Mouse (Mus musculus): ENCODE data around the gene Tmem169. TPM values are rescaled to one million over a fixed set of nuclear protein-coding genes. Genes with fewer than 3 reads are reported as not detected.

The Tmem169 gene
- total and polyA plus RNA-seq, 3 experiments: 0.33 TPM; not detected in 2

DNA sequence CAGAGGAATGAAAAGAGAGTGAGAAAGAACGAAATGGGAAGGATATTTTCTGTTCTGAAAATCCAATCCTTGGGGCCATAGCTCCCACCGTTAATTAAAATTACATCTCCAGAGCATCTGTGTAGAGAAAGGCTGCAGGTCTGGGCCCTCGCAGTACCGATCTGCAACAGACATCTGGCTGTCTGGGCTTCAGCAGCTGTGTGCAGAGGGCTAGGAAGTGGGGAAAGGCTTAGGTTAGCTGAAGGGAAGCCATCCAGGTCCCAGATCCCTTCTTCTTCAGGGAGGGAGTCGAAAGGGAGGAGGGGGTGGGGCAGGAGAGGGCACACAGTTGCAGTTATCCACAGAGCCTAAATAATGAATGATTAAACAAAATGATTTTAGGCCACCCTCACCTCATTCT, 370 bp downstream of the Tmem169 start:
- ATAC-seq (ENCODE audit: extremely low read depth, insufficient number of reproducible peaks, low FRiP score, poor library complexity, severe bottlenecking): no peak
- TF ChIP-seq TAL1 (conservative IDR thresholded peaks at IDR 0.05; ENCODE audit: low read depth, low read length) (no peak), GATA1 (IDR thresholded peaks at IDR 0.05; ENCODE audit: borderline replicate concordance, low read length) (no peak), GATA2 (IDR thresholded peaks at IDR 0.05; ENCODE audit: borderline replicate concordance, low read depth, low read length) (no peak), POLR2AphosphoS5 (IDR thresholded peaks at IDR 0.05; ENCODE audit: insufficient replicate concordance, low read depth, low read length) (no peak), CTCF (IDR thresholded peaks at IDR 0.05; ENCODE audit: low read depth, low read length) (no peak)

DNA sequence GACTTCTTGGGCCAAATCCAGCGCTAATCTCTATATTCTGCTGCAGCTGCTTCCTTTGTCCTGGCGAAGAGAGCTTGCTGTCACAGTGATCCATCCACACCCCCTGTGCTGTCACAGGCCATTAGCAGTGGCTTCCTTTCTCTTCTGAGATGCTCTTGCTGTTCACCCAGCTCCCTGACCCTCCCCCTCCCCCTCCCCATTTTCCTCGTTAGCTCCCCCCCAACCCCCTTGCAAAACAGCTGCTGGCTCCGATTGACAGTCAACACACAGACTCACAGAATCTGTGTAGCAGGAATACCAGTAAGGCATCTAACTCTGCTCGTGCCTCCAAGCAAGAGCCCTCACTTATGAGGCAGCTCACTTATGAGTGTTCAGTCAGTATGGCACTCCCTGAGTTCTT, 2.7 kb downstream of the Tmem169 start:
- Histone ChIP-seq H3K27me3 (ENCODE audit: insufficient read depth, low read length) (peaks cover 53% of the 10 kb centered on the region), H3K4me1 (ENCODE audit: insufficient read depth, low read depth, low read length) (peaks cover 17% of the 10 kb centered on the region), H3K9me3 (replicated peaks) (no peaks in the 10 kb centered on the region), H3K36me3 (replicated peaks) (no peaks in the 10 kb centered on the region), H3K4me3 (ENCODE audit: low read depth, low read length) (no peak overlapping the region)
- ATAC-seq (ENCODE audit: extremely low read depth, insufficient number of reproducible peaks, low FRiP score, poor library complexity, severe bottlenecking) (no peak), DNase-seq (ENCODE audit: low spot score) (no peak)
- no peak for TF ChIP-seq TAL1 (conservative IDR thresholded peaks at IDR 0.05; ENCODE audit: low read depth, low read length)
- no peak for TF ChIP-seq POLR2AphosphoS5 (IDR thresholded peaks at IDR 0.05; ENCODE audit: insufficient replicate concordance, low read depth, low read length)
- TF ChIP-seq CTCF (IDR thresholded peaks at IDR 0.05; ENCODE audit: low read depth, low read length): no peak
- no peak for TF ChIP-seq GATA2 (IDR thresholded peaks at IDR 0.05; ENCODE audit: borderline replicate concordance, low read depth, low read length)
- TF ChIP-seq GATA1 (IDR thresholded peaks at IDR 0.05; ENCODE audit: borderline replicate concordance, low read length): no peak

More for the DNA sequence above, 370 bp downstream of the Tmem169 start:
- Histone ChIP-seq H3K27me3 (ENCODE audit: insufficient read depth, low read length) (peaks cover 46% of the 10 kb centered on the region), H3K4me1 (ENCODE audit: insufficient read depth, low read depth, low read length) (peaks cover 17% of the 10 kb centered on the region), H3K4me3 (ENCODE audit: low read depth, low read length) (peak overlapping the region; percentile 74; the same call in 1 of the 2 replicates), H3K9me3 (replicated peaks) (no peaks in the 10 kb centered on the region), H3K36me3 (replicated peaks) (no peaks in the 10 kb centered on the region)
- peak; percentile 6 for DNase-seq (ENCODE audit: low spot score)

DNA sequence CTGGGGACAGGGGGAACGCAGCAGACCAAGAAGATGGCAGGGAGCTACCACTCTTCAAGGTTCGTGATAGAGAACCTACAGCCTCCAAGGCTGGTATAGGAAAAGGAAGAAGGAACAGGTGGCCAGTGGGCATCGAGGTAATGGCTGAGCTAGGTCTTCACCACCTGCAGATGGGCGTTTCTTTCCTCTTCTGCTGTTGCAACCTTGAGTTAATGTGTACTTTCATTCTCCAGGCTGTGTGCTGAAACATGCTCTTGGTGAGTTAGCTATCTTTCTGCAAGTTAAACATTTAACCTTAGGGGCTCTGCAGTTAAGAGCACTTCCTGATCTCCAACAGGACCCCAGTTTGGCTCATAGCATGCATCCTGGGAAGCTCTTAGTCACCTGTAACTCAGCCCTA, 3.7 kb downstream of the Tmem169 start:
- TF ChIP-seq TAL1 (conservative IDR thresholded peaks at IDR 0.05; ENCODE audit: low read depth, low read length): no peak
- TF ChIP-seq POLR2AphosphoS5 (IDR thresholded peaks at IDR 0.05; ENCODE audit: insufficient replicate concordance, low read depth, low read length): no peak
- TF ChIP-seq GATA2 (IDR thresholded peaks at IDR 0.05; ENCODE audit: borderline replicate concordance, low read depth, low read length): no peak
- no peak for TF ChIP-seq GATA1 (IDR thresholded peaks at IDR 0.05; ENCODE audit: borderline replicate concordance, low read length)
- no peak for TF ChIP-seq CTCF (IDR thresholded peaks at IDR 0.05; ENCODE audit: low read depth, low read length)
- Histone ChIP-seq H3K4me3 (ENCODE audit: low read depth, low read length) (no peak overlapping the region), H3K36me3 (replicated peaks) (no peaks in the 10 kb centered on the region), H3K4me1 (ENCODE audit: insufficient read depth, low read depth, low read length) (peaks cover 15% of the 10 kb centered on the region), H3K9me3 (replicated peaks) (no peaks in the 10 kb centered on the region), H3K27me3 (ENCODE audit: insufficient read depth, low read length) (peaks cover 53% of the 10 kb centered on the region)
- ATAC-seq (ENCODE audit: extremely low read depth, insufficient number of reproducible peaks, low FRiP score, poor library complexity, severe bottlenecking) (no peak), DNase-seq (ENCODE audit: low spot score) (no peak)

DNA sequence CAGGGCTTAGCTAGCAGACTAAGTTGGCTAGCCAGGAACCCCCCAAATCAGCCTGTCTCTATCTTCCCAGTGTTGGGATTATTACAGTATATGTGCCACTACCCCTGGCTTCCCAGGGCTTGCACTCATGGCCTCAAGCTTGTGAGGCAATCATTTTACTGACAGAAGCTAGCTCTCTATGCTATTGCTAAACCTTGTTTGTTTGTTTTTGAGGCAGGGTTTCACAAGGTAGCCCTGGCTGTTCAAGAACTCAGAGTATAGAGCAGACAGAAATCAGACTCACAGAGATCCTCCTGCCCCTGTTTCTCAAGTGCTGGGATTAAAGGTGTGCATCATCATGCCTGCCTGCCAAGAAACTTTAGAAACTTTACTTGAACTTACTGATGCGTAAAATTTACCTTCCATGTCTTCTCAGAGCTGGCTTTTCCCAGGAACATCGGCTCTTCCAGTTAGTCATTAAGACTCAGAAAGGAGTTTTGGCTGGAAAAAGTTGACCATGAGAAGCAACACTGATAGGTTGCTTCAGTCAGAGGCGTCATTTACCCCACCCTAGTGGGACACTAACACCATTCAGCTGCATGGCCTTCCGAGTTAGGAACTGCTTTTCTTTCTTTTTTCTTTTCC, 4.5 kb downstream of the Tmem169 start:
- peaks cover 12% of the 10 kb centered on the region for H3K4me1 ChIP-seq (ENCODE audit: insufficient read depth, low read depth, low read length)
- H3K27me3 ChIP-seq (ENCODE audit: insufficient read depth, low read length): peaks cover 53% of the 10 kb centered on the region
- ATAC-seq (ENCODE audit: extremely low read depth, insufficient number of reproducible peaks, low FRiP score, poor library complexity, severe bottlenecking): no peak
- TF ChIP-seq TAL1 (conservative IDR thresholded peaks at IDR 0.05; ENCODE audit: low read depth, low read length): no peak
- no peak for TF ChIP-seq POLR2AphosphoS5 (IDR thresholded peaks at IDR 0.05; ENCODE audit: insufficient replicate concordance, low read depth, low read length)
- no peak for TF ChIP-seq GATA2 (IDR thresholded peaks at IDR 0.05; ENCODE audit: borderline replicate concordance, low read depth, low read length)
- TF ChIP-seq GATA1 (IDR thresholded peaks at IDR 0.05; ENCODE audit: borderline replicate concordance, low read length): no peak
- no peak for TF ChIP-seq CTCF (IDR thresholded peaks at IDR 0.05; ENCODE audit: low read depth, low read length)
- H3K4me3 ChIP-seq (ENCODE audit: low read depth, low read length): no peak overlapping the region
- no peaks in the 10 kb centered on the region for H3K9me3 ChIP-seq (replicated peaks)
- no peak for DNase-seq (ENCODE audit: low spot score)
- no peaks in the 10 kb centered on the region for H3K36me3 ChIP-seq (replicated peaks)

DNA sequence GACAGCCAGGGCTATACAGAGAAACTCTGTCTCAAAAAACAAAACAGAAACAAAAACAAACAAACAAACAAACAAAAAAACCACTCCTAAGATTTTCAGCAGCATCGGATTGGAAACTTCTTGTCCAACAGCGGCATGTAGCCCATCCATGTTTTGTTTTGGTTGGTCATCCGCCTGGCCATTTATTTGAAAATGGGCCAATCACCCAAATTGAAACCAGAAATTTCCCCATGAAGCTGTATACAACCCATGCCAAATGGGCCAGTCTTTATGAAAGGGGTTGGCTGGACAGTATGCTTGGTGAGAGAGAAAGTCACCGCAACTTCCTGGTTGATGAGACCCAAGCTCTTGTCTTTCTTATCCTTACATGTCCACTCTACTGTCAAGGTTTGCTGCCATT, 6.7 kb downstream of the Tmem169 start:
- no peak overlapping the region for H3K4me3 ChIP-seq (ENCODE audit: low read depth, low read length)
- H3K27me3 ChIP-seq (ENCODE audit: insufficient read depth, low read length): peaks cover 42% of the 10 kb centered on the region
- H3K9me3 ChIP-seq (replicated peaks): no peaks in the 10 kb centered on the region
- no peak for TF ChIP-seq GATA2 (IDR thresholded peaks at IDR 0.05; ENCODE audit: borderline replicate concordance, low read depth, low read length)
- no peak for TF ChIP-seq POLR2AphosphoS5 (IDR thresholded peaks at IDR 0.05; ENCODE audit: insufficient replicate concordance, low read depth, low read length)
- no peak for TF ChIP-seq CTCF (IDR thresholded peaks at IDR 0.05; ENCODE audit: low read depth, low read length)
- no peak for TF ChIP-seq TAL1 (conservative IDR thresholded peaks at IDR 0.05; ENCODE audit: low read depth, low read length)
- TF ChIP-seq GATA1 (IDR thresholded peaks at IDR 0.05; ENCODE audit: borderline replicate concordance, low read length): no peak
- H3K4me1 ChIP-seq (ENCODE audit: insufficient read depth, low read depth, low read length): peaks cover 3% of the 10 kb centered on the region; the same call in 1 of the 2 replicates
- no peaks in the 10 kb centered on the region for H3K36me3 ChIP-seq (replicated peaks)
- ATAC-seq (ENCODE audit: extremely low read depth, insufficient number of reproducible peaks, low FRiP score, poor library complexity, severe bottlenecking) (no peak), DNase-seq (ENCODE audit: low spot score) (no peak)

GRCm38 (mm10) chr1:72291421-72291820, 7.3 kb downstream of the Tmem169 start:
- H3K36me3 ChIP-seq (replicated peaks): no peaks in the 10 kb centered on the region
- TF ChIP-seq CTCF (IDR thresholded peaks at IDR 0.05; ENCODE audit: low read depth, low read length) (no peak), GATA1 (IDR thresholded peaks at IDR 0.05; ENCODE audit: borderline replicate concordance, low read length) (no peak), TAL1 (conservative IDR thresholded peaks at IDR 0.05; ENCODE audit: low read depth, low read length) (no peak), GATA2 (IDR thresholded peaks at IDR 0.05; ENCODE audit: borderline replicate concordance, low read depth, low read length) (no peak), POLR2AphosphoS5 (IDR thresholded peaks at IDR 0.05; ENCODE audit: insufficient replicate concordance, low read depth, low read length) (no peak)
- peaks cover 3% of the 10 kb centered on the region; the same call in 1 of the 2 replicates for H3K4me1 ChIP-seq (ENCODE audit: insufficient read depth, low read depth, low read length)
- no peaks in the 10 kb centered on the region for H3K9me3 ChIP-seq (replicated peaks)
- no peak overlapping the region for H3K4me3 ChIP-seq (ENCODE audit: low read depth, low read length)
- H3K27me3 ChIP-seq (ENCODE audit: insufficient read depth, low read length): peaks cover 39% of the 10 kb centered on the region
- no peak for DNase-seq (ENCODE audit: low spot score)
- no peak for ATAC-seq (ENCODE audit: extremely low read depth, insufficient number of reproducible peaks, low FRiP score, poor library complexity, severe bottlenecking)

Measured in G1E (cell line).